Mouse (Mus musculus) erythroblast, adult 5-6 weeks (primary cell): ENCODE results near the gene Brix1. TPM values are rescaled to one million over a fixed set of nuclear protein-coding genes. Genes with fewer than 3 reads are reported as not detected.
A peak's percentile ranks its signal among the peaks of the same experiment; 100 is the strongest.

Source experiments
- ATAC-seq: replicated peaks from 2 replicates; pipeline ENCODE4 v1.8.0; 2016; ENCODE audit warnings: moderate number of reproducible peaks, mild to moderate bottlenecking, moderate TSS enrichment, inconsistent platforms; ENCODE audit not compliant: poor library complexity, low FRiP score, severe bottlenecking
- total RNA-seq, 2 experiments: library from RNA; stranded (forward) in 1 of 2; stranded (reverse) in 1 of 2; fragments of 150-400 nt in 1 of 2; fragments of 200-764, 138-1000 nt in 1 of 2; gene quantifications; 2 replicates each; pipeline versions ENCODE4 v1.2.3 to v1.2.4; 2015 to 2017; ENCODE audit warnings: low replicate concordance in 2 of 2

The Brix1 gene
- total RNA-seq, 2 experiments from 2014 or later = 4.9 to 39.6 TPM

DNA sequence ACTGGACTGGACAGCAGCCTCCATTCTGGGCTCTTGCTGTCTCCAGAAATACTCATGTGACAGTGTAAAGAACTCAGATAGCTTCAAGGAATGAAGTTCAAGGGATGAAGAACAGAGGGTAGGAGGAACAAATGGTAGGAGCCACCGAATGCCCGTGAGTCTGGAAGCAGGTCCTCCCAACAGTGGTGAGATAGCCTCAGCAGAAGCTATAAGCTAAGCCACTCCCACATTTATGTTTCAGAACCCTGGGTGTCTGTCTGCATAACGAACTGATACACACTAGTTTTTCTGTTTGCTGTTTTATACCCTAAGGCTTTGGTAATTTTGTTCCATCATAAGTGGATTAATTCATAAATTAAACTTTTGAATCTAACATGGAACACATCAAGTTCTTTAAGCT lies 21.1 kb downstream of the Brix1 start:
- 0 out of 2 replicates have a peak, but pooled peaks have one; percentile 54 for ATAC-seq

DNA sequence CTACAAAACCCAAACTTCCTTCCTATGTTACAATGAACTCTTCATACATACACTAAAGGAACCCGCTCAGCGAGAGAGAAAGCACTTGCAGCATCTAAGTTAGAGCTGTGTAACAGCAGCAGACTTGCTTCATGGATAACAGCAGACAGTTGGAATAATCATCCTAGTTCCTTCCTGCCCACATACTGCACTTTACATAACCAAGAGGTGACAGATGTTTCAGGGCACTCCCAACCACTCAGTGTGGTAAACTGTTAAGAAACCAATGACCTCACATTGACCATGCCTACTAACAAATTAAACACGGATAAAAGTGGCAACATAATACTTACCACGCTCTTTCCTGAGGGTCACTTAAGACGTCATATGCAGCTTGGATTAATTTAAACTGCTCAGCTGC lies 22.2 kb downstream of the Brix1 start:
- no peak for ATAC-seq

DNA sequence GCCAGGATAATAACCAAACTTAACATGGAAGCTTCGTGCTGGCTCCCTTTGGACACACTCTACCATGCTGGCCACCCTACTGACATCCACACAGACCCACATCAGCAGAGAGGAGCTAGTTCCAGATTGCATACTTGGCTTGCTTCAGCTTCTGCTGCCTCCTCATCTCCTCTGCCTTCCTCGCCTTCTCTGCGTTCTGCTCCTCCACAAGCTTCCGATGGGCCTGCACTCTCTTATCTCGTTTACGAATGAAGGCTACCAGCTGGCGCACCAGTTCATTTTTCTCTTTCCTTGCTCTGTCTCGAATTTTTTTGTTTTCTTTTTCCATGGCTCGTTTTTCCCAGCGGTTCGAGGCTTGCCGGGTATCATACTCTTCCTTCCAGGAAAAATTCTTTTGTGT lies 24.8 kb downstream of the Brix1 start:
- no peak for ATAC-seq

DNA sequence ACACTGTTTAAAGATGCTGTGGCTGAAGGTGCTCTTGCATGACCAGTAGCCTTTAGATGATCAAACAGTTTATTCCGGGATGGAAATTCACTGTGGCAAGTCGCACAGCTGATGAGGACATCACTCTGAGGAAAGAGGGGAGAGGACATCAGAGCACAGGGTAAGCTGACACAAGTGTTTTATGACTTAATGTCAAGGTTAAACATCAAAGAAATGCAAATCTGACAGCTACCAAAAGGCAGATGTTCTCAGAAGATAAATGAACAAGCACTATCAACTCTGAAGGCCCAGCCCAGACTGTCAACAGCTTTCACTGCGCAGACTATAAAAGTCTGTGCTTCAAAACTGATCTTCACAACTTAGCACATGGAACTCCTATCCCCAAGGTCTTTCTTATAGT lies 38.6 kb downstream of the Brix1 start:
- ATAC-seq = no peak

DNA sequence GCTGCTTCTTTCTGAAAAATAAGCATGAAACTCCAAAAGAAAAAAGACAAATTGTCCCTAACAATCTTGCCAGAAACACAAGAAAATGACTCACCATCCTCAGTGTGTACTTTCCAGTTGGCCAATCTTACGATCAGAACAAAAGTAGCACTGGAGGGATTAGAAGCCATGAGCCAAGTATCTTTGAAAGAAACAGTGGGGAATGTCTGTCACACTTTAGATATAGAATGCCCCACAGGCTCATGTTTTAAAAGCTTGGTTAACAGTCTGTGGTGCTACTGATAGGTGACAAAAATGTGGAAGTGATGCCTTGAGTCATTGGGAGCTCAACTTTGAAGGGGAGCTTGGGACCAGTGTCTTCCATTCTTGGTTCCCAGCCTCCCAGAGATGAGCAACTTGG lies 43.5 kb downstream of the Brix1 start:
- ATAC-seq = no peak

DNA sequence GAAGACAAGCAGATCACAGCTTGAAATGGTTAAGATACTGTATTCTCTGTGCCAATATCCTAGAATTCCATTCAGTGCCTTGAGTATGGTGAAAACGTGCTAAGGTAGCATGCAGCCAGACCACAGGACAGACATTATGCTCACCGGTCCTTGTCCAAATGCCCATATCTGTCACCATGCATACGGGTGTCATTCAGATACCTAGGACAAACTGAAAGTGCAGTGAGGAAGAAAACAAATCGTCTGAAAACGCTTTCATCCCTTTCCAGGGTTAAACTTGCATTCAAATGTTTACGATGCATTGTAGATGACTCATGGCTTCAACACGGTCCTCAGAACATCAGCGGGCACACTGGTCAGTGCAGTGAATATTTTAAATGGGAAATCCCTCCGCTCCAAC lies 44.3 kb downstream of the Brix1 start:
- no peak for ATAC-seq

DNA sequence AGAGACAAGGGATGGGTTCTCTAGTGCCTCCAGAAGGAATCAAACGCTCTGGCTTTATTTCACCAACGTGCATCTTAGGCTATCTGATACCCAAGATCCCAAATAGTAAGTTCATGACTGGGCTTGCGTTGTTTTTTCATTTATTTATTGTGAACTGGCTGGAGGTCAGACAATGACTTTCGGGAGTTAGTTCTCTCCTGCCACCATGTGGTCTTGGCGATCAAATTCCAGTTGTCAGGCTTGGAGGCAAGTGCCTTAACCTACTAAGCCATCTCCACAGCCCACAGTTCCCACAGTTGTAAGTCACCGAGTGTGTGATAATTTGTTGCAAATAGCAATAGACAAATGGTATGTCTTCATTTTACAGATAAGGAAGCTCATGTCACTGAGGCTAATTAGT lies 45.8 kb downstream of the Brix1 start:
- ATAC-seq = no peak

DNA sequence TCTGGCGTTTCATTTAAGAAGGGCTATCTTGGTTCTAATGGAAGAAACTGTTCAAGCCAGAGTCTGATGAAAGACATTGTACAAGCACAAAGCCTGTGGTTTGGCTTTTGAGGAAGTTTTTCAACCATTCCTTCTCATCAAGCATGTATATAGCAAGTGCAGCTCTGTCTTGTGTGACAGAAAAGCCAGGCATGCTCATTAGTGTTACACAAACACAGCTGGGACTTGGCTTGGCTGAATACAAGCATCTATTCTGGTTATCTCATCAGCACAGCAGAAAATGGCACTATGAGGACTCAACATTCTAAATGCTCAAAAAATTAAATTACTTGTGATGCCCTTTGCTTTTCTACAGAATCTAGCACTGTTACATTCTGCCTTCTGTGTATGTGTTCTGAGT lies 48.9 kb downstream of the Brix1 start:
- no peak for ATAC-seq

DNA sequence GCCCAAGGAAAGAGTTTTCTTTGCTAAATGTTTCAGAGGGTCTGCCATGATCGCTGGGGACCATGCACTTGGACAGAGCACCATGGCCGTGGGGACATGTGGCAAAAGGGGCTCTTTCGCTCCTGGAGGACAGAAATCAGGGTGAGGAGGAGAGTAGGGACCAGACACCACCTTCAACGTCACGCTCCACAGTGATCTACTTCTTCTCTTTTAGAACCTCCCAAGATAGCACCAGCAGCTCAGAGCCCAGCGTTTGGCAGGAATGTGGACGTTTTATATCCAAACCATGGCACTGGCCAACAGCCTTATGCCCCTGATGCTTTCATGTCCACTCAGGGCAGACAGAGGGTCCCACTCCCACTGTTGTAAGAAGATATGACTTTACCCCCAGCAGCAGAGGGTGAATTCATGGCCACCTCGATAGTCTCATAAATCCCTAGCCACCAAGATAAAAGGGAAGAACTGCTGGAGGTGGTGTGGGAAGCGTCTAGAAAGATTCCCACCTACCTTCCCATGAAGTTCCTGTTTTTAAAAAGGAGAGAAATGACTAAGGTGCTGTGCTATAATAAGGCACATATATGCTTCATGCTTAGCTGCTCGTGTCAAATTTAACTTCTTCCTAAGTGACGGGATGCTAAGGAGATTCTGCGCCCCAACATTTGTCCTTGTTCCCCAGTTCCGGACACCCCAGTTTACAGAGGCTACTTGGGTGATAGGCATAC lies 59.0 kb downstream of the Brix1 start:
- no peak for ATAC-seq

DNA sequence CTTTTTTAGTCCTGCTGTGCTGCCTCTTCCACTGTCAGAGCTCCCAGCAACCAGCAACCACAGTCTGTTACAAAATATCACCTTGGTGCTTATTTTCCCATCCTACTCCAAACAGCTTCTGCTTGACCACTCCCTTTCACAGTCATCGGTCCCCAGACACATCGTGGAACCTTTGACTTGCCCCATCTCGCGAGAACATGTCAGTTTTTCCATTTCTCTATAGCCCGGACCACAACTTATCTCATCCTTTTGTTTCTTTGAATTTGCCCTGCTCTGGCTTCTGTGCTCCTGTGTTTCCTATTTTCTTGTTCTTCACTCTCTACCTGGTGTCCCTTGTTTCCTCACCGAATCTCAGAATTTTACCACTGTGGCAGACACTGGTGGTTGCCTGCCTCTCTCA lies 59.6 kb downstream of the Brix1 start:
- ATAC-seq = no peak

Other genes with a start within 250 kb of the Brix1 start
- gene Gm21973, start 160.6 kb downstream of the Brix1 start, total RNA-seq (2015; ENCODE audit: low replicate concordance) = not detected in 2 replicates
- not detected in 2 replicates for gene Gm21973, start 160.6 kb downstream of the Brix1 start, total RNA-seq (2017; ENCODE audit: low replicate concordance)
- gene Agxt2, start 127.4 kb downstream of the Brix1 start, total RNA-seq (2015; ENCODE audit: low replicate concordance) = not detected in 2 replicates
- gene Agxt2, start 127.4 kb downstream of the Brix1 start, total RNA-seq (2017; ENCODE audit: low replicate concordance) = not detected in 2 replicates
- 5.2 and 26.5 TPM in 2 replicates for gene Dnajc21, start 15.4 kb downstream of the Brix1 start, total RNA-seq (2015; ENCODE audit: low replicate concordance)
- gene Dnajc21, start 15.4 kb downstream of the Brix1 start, total RNA-seq (2017; ENCODE audit: low replicate concordance) = 6.6 and 9.9 TPM in 2 replicates
- 9.2 and 10.6 TPM in 2 replicates for gene Rad1, start 71 bp upstream of the Brix1 start, total RNA-seq (2015; ENCODE audit: low replicate concordance)
- 1.3 and 6.4 TPM in 2 replicates for gene Rad1, start 71 bp upstream of the Brix1 start, total RNA-seq (2017; ENCODE audit: low replicate concordance)
- not detected in 2 replicates for gene Ttc23l, start 72.7 kb upstream of the Brix1 start, total RNA-seq (2015; ENCODE audit: low replicate concordance)
- not detected in 2 replicates for gene Ttc23l, start 72.7 kb upstream of the Brix1 start, total RNA-seq (2017; ENCODE audit: low replicate concordance)
- gene Rai14, start 228.7 kb upstream of the Brix1 start, total RNA-seq (2015; ENCODE audit: low replicate concordance) = 0.19 and 1.5 TPM in 2 replicates
- gene Rai14, start 228.7 kb upstream of the Brix1 start, total RNA-seq (2017; ENCODE audit: low replicate concordance) = 0.94 and 1.1 TPM in 2 replicates